Mouse (Mus musculus): ENCODE measurements around the gene Sgms1. TPM values are rescaled to one million over a fixed set of nuclear protein-coding genes. Genes with fewer than 3 reads are reported as not detected.

Gene Sgms1
- total RNA-seq, 2 experiments from 2014 or later, result 58.8 to 59.5 TPM

DNA sequence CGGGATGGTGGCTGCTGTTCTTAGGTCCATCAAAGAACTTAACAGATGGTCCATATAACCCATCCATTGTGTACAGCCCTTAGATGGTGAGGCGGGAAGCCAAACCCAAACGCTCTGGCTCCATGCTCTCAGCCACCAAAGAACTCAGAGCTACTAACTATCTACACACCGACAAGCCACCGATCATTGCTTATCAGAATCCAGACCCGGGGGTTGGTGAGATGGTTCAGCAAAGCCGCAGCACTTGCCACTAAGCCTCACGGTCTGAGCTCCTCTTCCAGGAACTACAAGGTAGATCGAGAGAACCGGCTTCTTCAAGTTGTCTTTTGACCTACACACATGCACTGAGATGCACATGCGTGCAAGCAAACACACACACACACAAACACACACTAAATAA, 8.8 kb downstream of the Sgms1 start:
- Histone ChIP-seq H3K27ac (no peak overlapping the region), H3K4me3 (no peak overlapping the region)
- no peak for DNase-seq (ENCODE audit: extremely low spot score in 1 of 2, low spot score in 2 of 2)
- intact Hi-C loops (cut with DNase I), result loop anchor here (10.0 kb wide), 1 partner anchor 56 kb away; no protein-coding TSS in a partner anchor
- TF ChIP-seq CTCF (IDR thresholded peaks at IDR 0.05), result no peak

DNA sequence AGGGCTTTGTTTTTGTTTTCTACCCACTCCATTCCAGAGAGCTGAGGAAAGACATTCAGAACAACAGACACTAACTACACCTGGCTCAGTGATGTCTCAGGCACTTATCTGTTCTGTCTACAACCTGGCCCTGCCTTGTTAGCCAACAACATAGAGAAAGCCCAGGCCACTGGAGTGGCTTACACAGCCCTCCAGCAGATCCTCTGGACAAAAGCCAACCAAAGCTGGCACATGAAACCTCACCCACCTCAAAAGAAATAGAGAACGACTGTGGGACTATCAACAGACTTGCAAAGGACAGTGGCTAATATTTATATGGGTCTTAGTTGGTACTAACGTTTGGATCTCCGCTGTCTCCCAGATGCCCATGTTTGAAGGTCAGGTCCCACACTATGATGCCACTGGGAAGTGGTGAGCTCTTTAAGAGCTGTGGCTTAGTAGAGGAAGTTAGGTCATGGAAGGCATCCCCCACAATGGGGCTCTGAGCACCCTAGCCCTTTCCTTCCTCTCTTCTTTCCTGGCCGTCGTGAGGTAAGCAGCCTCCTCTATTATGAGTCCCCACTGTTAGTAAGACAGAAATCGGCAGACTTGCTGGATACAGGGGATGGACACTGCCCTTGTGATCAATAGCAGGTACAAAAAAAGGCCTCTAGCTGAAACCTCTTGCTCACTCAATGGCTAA, 10.1 kb downstream of the Sgms1 start:
- H3K27ac ChIP-seq, result no peak overlapping the region
- H3K4me3 ChIP-seq, result no peak overlapping the region
- no peak for TF ChIP-seq CTCF (IDR thresholded peaks at IDR 0.05)
- intact Hi-C loops (cut with DNase I), result no loop called here
- no peak for DNase-seq (ENCODE audit: extremely low spot score in 1 of 2, low spot score in 2 of 2)

GRCm38 (mm10) chr19:32378581-32378980, 10.9 kb downstream of the Sgms1 start:
- no peak for TF ChIP-seq CTCF (IDR thresholded peaks at IDR 0.05)
- no peak overlapping the region for H3K27ac ChIP-seq
- DNase-seq (ENCODE audit: extremely low spot score in 1 of 2, low spot score in 2 of 2), result no peak
- intact Hi-C loops (cut with DNase I), result no loop called here
- H3K4me3 ChIP-seq, result no peak overlapping the region

GRCm38 (mm10) chr19:32377701-32378325, 11.7 kb downstream of the Sgms1 start:
- no peak for DNase-seq (ENCODE audit: extremely low spot score in 1 of 2, low spot score in 2 of 2)
- Histone ChIP-seq H3K27ac (no peak overlapping the region), H3K4me3 (no peak overlapping the region)
- TF ChIP-seq CTCF (IDR thresholded peaks at IDR 0.05), result no peak
- intact Hi-C loops (cut with DNase I), result no loop called here

- intact Hi-C loops (cut with DNase I), result no loop called here
- Histone ChIP-seq H3K27ac (no peak overlapping the region), H3K4me3 (no peak overlapping the region)
- no peak for TF ChIP-seq CTCF (IDR thresholded peaks at IDR 0.05)
- DNase-seq (ENCODE audit: extremely low spot score in 1 of 2, low spot score in 2 of 2), result no peak
Observed at GRCm38 (mm10) chr19:32376886-32377535, 12.5 kb downstream of the Sgms1 start.

GRCm38 (mm10) chr19:32376054-32376453, 13.5 kb downstream of the Sgms1 start:
- no peak for TF ChIP-seq CTCF (IDR thresholded peaks at IDR 0.05)
- no peak for DNase-seq (ENCODE audit: extremely low spot score in 1 of 2, low spot score in 2 of 2)
- Histone ChIP-seq H3K27ac (no peak overlapping the region), H3K4me3 (no peak overlapping the region)
- intact Hi-C loops (cut with DNase I), result no loop called here

- no peak for TF ChIP-seq CTCF (IDR thresholded peaks at IDR 0.05)
- intact Hi-C loops (cut with DNase I), result no loop called here
- Histone ChIP-seq H3K27ac (no peak overlapping the region), H3K4me3 (no peak overlapping the region)
- no peak for DNase-seq (ENCODE audit: extremely low spot score in 1 of 2, low spot score in 2 of 2)
Observed at GRCm38 (mm10) chr19:32375473-32375985, 14.0 kb downstream of the Sgms1 start.

DNA sequence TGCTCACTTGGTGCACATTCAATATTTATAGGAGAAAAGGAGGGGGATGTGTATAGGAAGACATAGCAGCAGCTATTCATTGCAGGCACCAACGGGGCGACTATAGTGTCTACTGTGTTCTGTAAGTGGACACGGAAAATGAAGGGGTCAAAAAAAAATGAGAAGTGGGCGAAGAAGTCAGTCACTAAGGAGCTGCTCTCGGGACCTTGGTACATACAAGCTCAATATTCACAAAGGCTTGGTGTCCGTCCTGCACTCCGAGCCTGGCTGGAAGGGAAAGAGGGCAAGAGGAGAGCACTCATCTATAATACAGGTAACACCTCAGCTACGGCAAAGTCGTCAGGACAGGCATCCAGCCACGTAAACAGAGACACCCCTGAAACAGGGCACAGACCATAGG, 14.8 kb downstream of the Sgms1 start:
- no peak overlapping the region for H3K4me3 ChIP-seq
- intact Hi-C loops (cut with DNase I), result no loop called here
- no peak for TF ChIP-seq CTCF (IDR thresholded peaks at IDR 0.05)
- no peak overlapping the region for H3K27ac ChIP-seq
- DNase-seq (ENCODE audit: extremely low spot score in 1 of 2, low spot score in 2 of 2), result no peak

- intact Hi-C loops (cut with DNase I), result no loop called here
- no peak for TF ChIP-seq CTCF (IDR thresholded peaks at IDR 0.05)
- no peak for DNase-seq (ENCODE audit: extremely low spot score in 1 of 2, low spot score in 2 of 2)
- no peak overlapping the region for H3K4me3 ChIP-seq
- no peak overlapping the region for H3K27ac ChIP-seq
Observed at GRCm38 (mm10) chr19:32373865-32374655, 15.5 kb downstream of the Sgms1 start.

DNA sequence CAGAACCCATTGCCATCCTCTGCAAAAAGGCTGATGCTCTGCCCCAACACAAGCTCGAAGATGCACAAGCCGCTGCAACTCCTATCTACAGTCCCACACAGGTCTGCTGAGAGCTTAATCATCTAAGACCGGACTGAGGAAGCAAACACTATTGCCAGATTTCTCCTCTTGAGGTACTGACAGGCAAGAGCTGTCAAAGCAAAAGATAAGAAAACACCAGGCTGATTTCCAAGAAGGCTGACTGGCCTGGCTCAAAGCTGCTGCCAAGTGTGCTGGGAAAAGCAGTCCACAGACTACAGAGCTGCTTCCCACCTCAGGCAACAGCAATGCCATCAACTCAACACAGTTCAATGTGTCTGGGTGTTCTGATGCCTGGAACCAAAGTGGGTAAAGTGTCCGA, 17.1 kb downstream of the Sgms1 start:
- H3K4me3 ChIP-seq, result no peak overlapping the region
- no peak for DNase-seq (ENCODE audit: extremely low spot score in 1 of 2, low spot score in 2 of 2)
- TF ChIP-seq CTCF (IDR thresholded peaks at IDR 0.05), result no peak
- no peak overlapping the region for H3K27ac ChIP-seq
- intact Hi-C loops (cut with DNase I), result no loop called here

- Histone ChIP-seq H3K4me3 (no peak overlapping the region), H3K27ac (no peak overlapping the region)
- no peak for TF ChIP-seq CTCF (IDR thresholded peaks at IDR 0.05)
- intact Hi-C loops (cut with DNase I), result no loop called here
- DNase-seq (ENCODE audit: extremely low spot score in 1 of 2, low spot score in 2 of 2), result no peak
Observed at GRCm38 (mm10) chr19:32367333-32367732, 22.2 kb downstream of the Sgms1 start.

DNA sequence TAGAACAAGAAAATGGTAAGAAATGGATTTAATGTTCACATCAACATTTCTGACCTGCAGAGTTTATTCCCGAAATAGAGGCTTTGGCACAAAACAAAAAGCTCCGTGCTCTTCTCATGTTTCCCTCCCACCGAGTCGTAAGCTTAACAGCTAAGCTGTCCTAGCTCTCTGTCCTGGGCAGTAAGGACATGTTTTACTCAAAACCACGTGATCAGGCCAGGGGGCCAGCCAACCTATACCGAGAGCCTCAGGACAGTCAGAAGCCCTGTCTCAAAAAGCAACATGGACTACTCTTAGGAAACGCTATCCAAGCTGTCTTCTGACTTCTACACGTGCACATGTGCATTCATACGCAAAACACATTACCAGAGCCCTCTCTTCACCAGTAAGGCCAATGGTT, 23.1 kb downstream of the Sgms1 start:
- no peak for TF ChIP-seq CTCF (IDR thresholded peaks at IDR 0.05)
- no peak for DNase-seq (ENCODE audit: extremely low spot score in 1 of 2, low spot score in 2 of 2)
- intact Hi-C loops (cut with DNase I), result no loop called here

More for the DNA sequence above, 23.1 kb downstream of the Sgms1 start:
- H3K27ac ChIP-seq, result no peak overlapping the region
- H3K4me3 ChIP-seq, result no peak overlapping the region

Data from left cerebral cortex, adult 2 months (tissue).